Mouse (Mus musculus): ENCODE measurements around the gene St3gal3. TPM values are rescaled to one million over a fixed set of nuclear protein-coding genes. Genes with fewer than 3 reads are reported as not detected.

St3gal3 gene
- polyA plus RNA-seq, 1 experiment = 71.2 TPM

DNA sequence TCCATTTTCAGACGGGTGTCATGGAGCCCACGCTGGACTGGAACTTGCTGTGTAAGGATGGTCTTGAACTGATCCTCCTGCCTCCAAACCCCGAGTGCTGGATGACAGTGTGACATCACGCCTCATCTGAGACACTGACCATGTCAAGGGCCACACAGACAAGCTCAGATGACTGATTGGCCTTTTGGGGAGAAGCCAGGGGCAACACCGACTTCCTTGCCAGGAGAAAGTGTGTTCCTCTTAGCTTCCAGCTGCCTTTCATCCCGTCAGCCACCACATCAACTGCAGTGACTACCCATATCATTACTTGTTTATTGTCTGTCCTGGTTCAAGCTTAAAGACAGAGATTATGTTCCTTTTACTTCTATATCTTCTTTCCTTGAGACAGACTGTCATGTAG is 209.8 kb downstream of the St3gal3 start:
- 73% methylated on average over 4 of the region's 6 CpGs for whole genome bisulfite sequencing
- DNase-seq = no peak
- H3K27me3 ChIP-seq (ENCODE audit: control insufficient read depth, insufficient read depth, low read length) = no peaks in the 10 kb centered on the region; the same call in 1 of the 2 replicates
- peaks cover 6% of the 10 kb centered on the region; the same call in 1 of the 2 replicates for H3K4me1 ChIP-seq (ENCODE audit: control insufficient read depth, insufficient read depth, low read length)
- no peak for TF ChIP-seq POLR2A (IDR thresholded peaks at IDR 0.05; ENCODE audit: borderline replicate concordance, insufficient read depth, low read length)
- no peak for TF ChIP-seq CTCF (IDR thresholded peaks at IDR 0.05; ENCODE audit: borderline replicate concordance, insufficient read depth, low read depth, low read length)
- H3K4me3 ChIP-seq (replicated peaks; ENCODE audit: insufficient read depth, low read depth, low read length) = no peak overlapping the region
- H3K27ac ChIP-seq (ENCODE audit: insufficient read depth, low read length) = no peak overlapping the region

DNA sequence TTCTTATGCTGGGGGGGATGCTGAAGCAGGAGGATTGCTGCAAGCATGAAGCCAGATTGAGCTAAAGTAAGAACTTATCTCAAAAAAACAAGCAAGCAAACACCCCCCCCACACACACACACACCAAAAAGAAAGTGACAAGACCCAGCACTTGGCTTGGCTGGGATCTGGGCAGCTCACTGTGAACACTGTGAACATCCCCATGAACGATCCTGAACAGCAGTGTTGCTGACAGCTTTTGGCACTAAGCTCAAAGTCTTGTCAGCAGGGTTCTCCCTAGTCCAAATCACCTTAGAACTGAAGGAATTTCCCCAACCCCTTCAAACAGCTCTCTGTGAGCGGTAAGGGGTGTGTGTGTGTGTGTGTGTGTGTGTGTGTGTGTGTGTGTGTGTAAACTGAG is 211.3 kb downstream of the St3gal3 start:
- WGBS = 28% methylated on average over 2 of the region's 2 CpGs
- TF ChIP-seq CTCF (IDR thresholded peaks at IDR 0.05; ENCODE audit: borderline replicate concordance, insufficient read depth, low read depth, low read length) (no peak), POLR2A (IDR thresholded peaks at IDR 0.05; ENCODE audit: borderline replicate concordance, insufficient read depth, low read length) (no peak)
- Histone ChIP-seq H3K4me1 (ENCODE audit: control insufficient read depth, insufficient read depth, low read length) (no peaks in the 10 kb centered on the region), H3K27ac (ENCODE audit: insufficient read depth, low read length) (no peak overlapping the region), H3K4me3 (replicated peaks; ENCODE audit: insufficient read depth, low read depth, low read length) (no peak overlapping the region), H3K27me3 (ENCODE audit: control insufficient read depth, insufficient read depth, low read length) (no peaks in the 10 kb centered on the region)
- DNase-seq = no peak

DNA sequence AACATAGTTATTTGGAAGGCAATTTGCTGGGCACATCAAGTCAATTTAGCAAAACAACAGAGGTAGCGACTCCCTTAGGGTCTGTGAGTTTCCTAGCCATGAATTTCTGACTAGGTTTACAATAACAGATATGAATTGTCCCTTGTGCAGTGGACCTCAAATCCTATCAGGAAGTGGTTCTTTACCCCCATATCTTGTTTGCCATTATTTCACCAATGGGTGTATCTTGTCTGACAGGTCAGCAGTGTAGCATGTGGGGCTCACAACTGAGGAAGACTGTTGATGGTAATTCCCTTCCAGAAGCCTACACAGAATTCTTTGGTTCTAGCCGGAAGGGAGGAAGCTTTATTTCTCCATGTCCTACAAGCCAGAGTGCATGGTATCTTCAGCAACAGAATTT is 213.4 kb downstream of the St3gal3 start:
- Histone ChIP-seq H3K27me3 (ENCODE audit: control insufficient read depth, insufficient read depth, low read length) (no peaks in the 10 kb centered on the region), H3K4me1 (ENCODE audit: control insufficient read depth, insufficient read depth, low read length) (no peaks in the 10 kb centered on the region), H3K4me3 (replicated peaks; ENCODE audit: insufficient read depth, low read depth, low read length) (no peak overlapping the region), H3K27ac (ENCODE audit: insufficient read depth, low read length) (no peak overlapping the region)
- DNase-seq = no peak
- 93% methylated on average over 2 of the region's 2 CpGs for WGBS
- TF ChIP-seq CTCF (IDR thresholded peaks at IDR 0.05; ENCODE audit: borderline replicate concordance, insufficient read depth, low read depth, low read length) (no peak), POLR2A (IDR thresholded peaks at IDR 0.05; ENCODE audit: borderline replicate concordance, insufficient read depth, low read length) (no peak)

DNA sequence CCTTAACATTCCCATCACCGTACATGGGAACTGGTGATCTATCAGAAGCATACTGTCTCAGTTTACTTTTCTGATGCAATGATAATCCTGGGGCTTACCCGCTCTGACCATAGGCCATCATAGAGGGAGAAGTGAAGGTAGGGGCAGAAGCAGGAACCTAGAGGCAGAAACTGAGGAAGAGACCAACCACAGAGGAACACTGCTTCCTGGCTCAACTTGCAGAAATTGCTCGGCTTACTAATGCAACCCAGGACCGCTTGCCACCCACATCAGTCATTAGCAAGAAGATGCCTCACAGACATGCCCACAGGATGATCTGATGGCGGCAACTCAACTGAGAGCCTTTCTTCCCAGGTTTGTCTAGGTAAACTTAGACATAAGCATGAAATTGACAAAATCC is 216.0 kb downstream of the St3gal3 start:
- WGBS = 82% methylated on average over 5 of the region's 5 CpGs
- Histone ChIP-seq H3K27me3 (ENCODE audit: control insufficient read depth, insufficient read depth, low read length) (no peaks in the 10 kb centered on the region), H3K4me3 (replicated peaks; ENCODE audit: insufficient read depth, low read depth, low read length) (no peak overlapping the region), H3K27ac (ENCODE audit: insufficient read depth, low read length) (no peak overlapping the region), H3K4me1 (ENCODE audit: control insufficient read depth, insufficient read depth, low read length) (no peaks in the 10 kb centered on the region)
- TF ChIP-seq POLR2A (IDR thresholded peaks at IDR 0.05; ENCODE audit: borderline replicate concordance, insufficient read depth, low read length) = no peak
- no peak for TF ChIP-seq CTCF (IDR thresholded peaks at IDR 0.05; ENCODE audit: borderline replicate concordance, insufficient read depth, low read depth, low read length)
- DNase-seq = no peak

DNA sequence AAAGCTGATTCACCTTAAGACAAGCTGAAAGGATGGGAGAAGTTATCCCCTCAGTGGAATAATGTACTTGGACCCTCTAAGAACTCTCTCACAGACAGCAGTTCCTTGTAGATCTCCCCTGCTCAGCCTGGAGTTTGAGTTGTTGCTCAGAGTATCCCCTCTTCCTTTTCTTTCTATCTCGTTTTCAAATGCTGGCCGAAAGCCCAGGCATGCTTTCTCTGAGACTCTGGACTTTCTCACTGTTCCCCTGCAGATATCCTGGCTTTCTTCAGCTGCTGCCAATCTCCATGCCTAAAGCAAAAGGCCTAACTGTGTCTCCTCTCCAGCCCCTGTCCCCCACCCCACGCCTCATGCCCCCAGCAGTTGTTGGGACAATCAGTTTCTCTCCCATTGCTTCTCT is 216.5 kb downstream of the St3gal3 start:
- no peak for DNase-seq
- H3K4me1 ChIP-seq (ENCODE audit: control insufficient read depth, insufficient read depth, low read length) = no peaks in the 10 kb centered on the region
- no peak overlapping the region for H3K4me3 ChIP-seq (replicated peaks; ENCODE audit: insufficient read depth, low read depth, low read length)
- no peak overlapping the region for H3K27ac ChIP-seq (ENCODE audit: insufficient read depth, low read length)
- H3K27me3 ChIP-seq (ENCODE audit: control insufficient read depth, insufficient read depth, low read length) = no peaks in the 10 kb centered on the region
- TF ChIP-seq POLR2A (IDR thresholded peaks at IDR 0.05; ENCODE audit: borderline replicate concordance, insufficient read depth, low read length) = no peak
- no peak for TF ChIP-seq CTCF (IDR thresholded peaks at IDR 0.05; ENCODE audit: borderline replicate concordance, insufficient read depth, low read depth, low read length)
- 32% methylated on average over 3 of the region's 3 CpGs for WGBS

DNA sequence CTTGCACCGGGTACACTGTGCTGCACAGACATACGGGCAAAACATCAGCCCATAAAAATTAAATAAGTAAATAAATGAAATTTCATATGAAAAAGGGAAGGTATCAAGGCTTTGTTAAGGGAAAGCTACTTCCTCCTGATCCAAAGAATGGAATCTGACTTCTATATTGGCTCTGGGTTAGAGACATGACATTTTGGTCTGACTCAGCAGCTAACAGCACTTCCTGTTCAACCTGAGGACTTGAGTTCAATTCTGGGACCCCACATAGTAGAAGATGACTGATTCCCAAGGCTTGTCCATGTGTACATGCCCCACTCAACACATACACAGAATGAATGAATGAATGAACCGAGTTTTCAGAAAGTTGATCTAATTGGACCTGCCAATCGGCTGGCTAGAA is 216.9 kb downstream of the St3gal3 start:
- Histone ChIP-seq H3K4me1 (ENCODE audit: control insufficient read depth, insufficient read depth, low read length) (no peaks in the 10 kb centered on the region), H3K4me3 (replicated peaks; ENCODE audit: insufficient read depth, low read depth, low read length) (no peak overlapping the region), H3K27me3 (ENCODE audit: control insufficient read depth, insufficient read depth, low read length) (no peaks in the 10 kb centered on the region), H3K27ac (ENCODE audit: insufficient read depth, low read length) (no peak overlapping the region)
- no peak for DNase-seq
- 94% methylated on average over 4 of the region's 4 CpGs for WGBS
- no peak for TF ChIP-seq POLR2A (IDR thresholded peaks at IDR 0.05; ENCODE audit: borderline replicate concordance, insufficient read depth, low read length)
- TF ChIP-seq CTCF (IDR thresholded peaks at IDR 0.05; ENCODE audit: borderline replicate concordance, insufficient read depth, low read depth, low read length) = no peak

DNA sequence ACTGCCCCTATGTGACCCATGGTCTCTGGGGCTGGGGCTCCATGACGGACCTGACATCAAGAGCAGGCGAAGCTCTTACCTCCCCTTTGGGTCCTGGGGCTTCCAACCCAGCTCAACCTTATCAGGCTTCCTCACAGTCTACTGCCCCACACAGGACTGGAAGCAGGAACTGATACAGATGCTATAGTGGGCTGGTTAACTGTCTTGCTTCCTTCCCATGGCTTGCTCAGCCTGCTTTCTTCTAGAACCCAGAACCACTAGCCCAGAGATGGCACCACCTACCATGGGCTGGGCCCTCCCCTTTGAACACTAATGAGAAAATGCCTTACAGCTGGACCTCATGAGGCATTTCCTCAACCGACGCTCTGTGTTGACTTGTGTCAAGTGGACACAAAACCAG is 217.3 kb downstream of the St3gal3 start:
- no peaks in the 10 kb centered on the region; the same call in 1 of the 2 replicates for H3K4me1 ChIP-seq (ENCODE audit: control insufficient read depth, insufficient read depth, low read length)
- TF ChIP-seq POLR2A (IDR thresholded peaks at IDR 0.05; ENCODE audit: borderline replicate concordance, insufficient read depth, low read length) (no peak), CTCF (IDR thresholded peaks at IDR 0.05; ENCODE audit: borderline replicate concordance, insufficient read depth, low read depth, low read length) (no peak)
- 90% methylated on average over 4 of the region's 4 CpGs for WGBS
- H3K27me3 ChIP-seq (ENCODE audit: control insufficient read depth, insufficient read depth, low read length) = no peaks in the 10 kb centered on the region
- H3K4me3 ChIP-seq (replicated peaks; ENCODE audit: insufficient read depth, low read depth, low read length) = no peak overlapping the region
- DNase-seq = no peak
- no peak overlapping the region for H3K27ac ChIP-seq (ENCODE audit: insufficient read depth, low read length)

DNA sequence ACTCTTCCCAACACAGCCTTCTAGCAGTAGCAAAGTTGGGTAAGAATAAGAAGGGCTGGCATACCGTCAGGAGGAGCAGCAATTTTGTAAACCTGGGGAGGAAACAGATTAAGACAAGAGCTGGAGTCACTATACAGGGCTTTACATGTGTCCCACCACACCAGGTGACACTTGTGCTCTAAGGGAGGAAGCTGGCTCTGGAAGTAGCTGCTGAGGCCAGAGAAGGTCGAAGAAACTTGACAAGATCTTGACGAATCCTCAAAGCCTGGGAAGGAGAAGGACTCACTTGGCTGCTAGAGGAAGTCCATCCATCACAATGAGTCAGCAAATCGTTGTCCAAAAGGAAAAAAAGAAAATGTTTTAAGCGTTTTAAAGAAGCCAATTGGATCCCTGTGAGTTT is 218.3 kb downstream of the St3gal3 start:
- H3K4me3 ChIP-seq (replicated peaks; ENCODE audit: insufficient read depth, low read depth, low read length) = no peak overlapping the region
- H3K27me3 ChIP-seq (ENCODE audit: control insufficient read depth, insufficient read depth, low read length) = no peaks in the 10 kb centered on the region
- H3K27ac ChIP-seq (ENCODE audit: insufficient read depth, low read length) = no peak overlapping the region
- peaks cover 10% of the 10 kb centered on the region for H3K4me1 ChIP-seq (ENCODE audit: control insufficient read depth, insufficient read depth, low read length)
- DNase-seq = no peak
- WGBS = 86% methylated on average over 5 of the region's 5 CpGs
- TF ChIP-seq POLR2A (IDR thresholded peaks at IDR 0.05; ENCODE audit: borderline replicate concordance, insufficient read depth, low read length) (no peak), CTCF (IDR thresholded peaks at IDR 0.05; ENCODE audit: borderline replicate concordance, insufficient read depth, low read depth, low read length) (no peak)

All from cerebellum, adult 2 months (tissue).